In the genomic region with DNA sequence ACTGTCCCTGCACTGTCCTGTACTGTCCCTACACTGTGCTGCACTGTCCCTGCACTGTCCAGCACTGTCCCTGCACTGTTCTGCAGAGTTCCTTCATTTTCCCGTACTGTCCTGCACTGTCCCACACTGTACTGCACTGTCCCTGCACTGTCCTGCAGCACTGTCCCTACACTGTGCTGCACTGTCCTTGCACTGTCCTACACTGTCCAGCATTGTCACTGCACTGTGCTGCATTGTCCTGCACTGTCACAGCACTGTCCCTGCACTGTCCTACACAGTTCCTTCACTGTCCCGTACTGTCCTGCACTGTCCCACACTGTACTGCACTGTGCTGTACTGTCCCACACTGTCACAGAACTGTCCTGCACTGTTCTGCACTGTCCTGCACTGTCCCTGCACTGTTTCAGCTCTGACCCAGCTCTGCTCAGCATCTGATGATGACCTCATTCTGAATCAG, we compare ENCODE assay signal across 12 mouse cellular contexts. TPM values are rescaled to one million over a fixed set of nuclear protein-coding genes. Genes with fewer than 3 reads are reported as not detected.
A peak's percentile ranks its signal among the peaks of the same experiment; 100 is the strongest.
DNase-seq lines count a peak whose midpoint lies in the region; ATAC-seq lines count a peak whose summit lies in the region.
"Had no signal": no experiment of that assay in that cellular context is flagged by ENCODE, and none has a peak within 500 bp of the region (broad histone marks: within the 10 kb centered on the region; RNA-seq: fewer than 3 reads in every experiment).

No protein-coding gene starts in this region.

- H3K27ac ChIP-seq in kidney, embryonic 15.5 days = no peak overlapping the region
- no peak overlapping the region for H3K27ac ChIP-seq in embryonic facial prominence, embryonic 13.5 days
- H3K27ac ChIP-seq in hindbrain, embryonic 14.5 days = no peak overlapping the region
- no peak overlapping the region for H3K27ac ChIP-seq in midbrain, embryonic 12.5 days (replicated peaks)
- H3K27ac ChIP-seq: kidney, postnatal 0 days had no signal

- DNase-seq in kidney, postnatal 36 days = no peak
- no peak for DNase-seq in hindbrain, embryonic 14.5 days (ENCODE audit: low spot score)
- no peak for DNase-seq in left cerebral cortex, postnatal 10 days (ENCODE audit: extremely low spot score in 1 of 2, low spot score in 2 of 2)
- DNase-seq in gastrocnemius, postnatal 14 days = no peak
- DNase-seq: cerebellum, postnatal 25 days; heart, adult 11 months; lung, postnatal 14 days; right cerebral cortex, adult 18-20 months had no signal

- H3K4me3 ChIP-seq in kidney, embryonic 15.5 days (replicated peaks) = no peak overlapping the region
- no peak overlapping the region for H3K4me3 ChIP-seq in embryonic facial prominence, embryonic 13.5 days
- no peak overlapping the region for H3K4me3 ChIP-seq in hindbrain, embryonic 14.5 days (replicated peaks; ENCODE audit: low read length)
- H3K4me3 ChIP-seq in midbrain, embryonic 12.5 days = no peak overlapping the region

- peaks cover 4% of the 10 kb centered on the region; the same call in 1 of the 2 replicates for H3K9me3 ChIP-seq in kidney, embryonic 15.5 days (replicated peaks)
- H3K9me3 ChIP-seq in embryonic facial prominence, embryonic 13.5 days = 0 out of 2 replicates have a peak, but pooled peaks cover 5% of the 10 kb centered on the region
- 0 out of 2 replicates have a peak, but pooled peaks cover 3% of the 10 kb centered on the region for H3K9me3 ChIP-seq in hindbrain, embryonic 14.5 days (ENCODE audit: control insufficient read depth, low read length)
- no peaks in the 10 kb centered on the region for H3K9me3 ChIP-seq in midbrain, embryonic 12.5 days

- H3K36me3 ChIP-seq in kidney, embryonic 15.5 days = no peaks in the 10 kb centered on the region
- no peaks in the 10 kb centered on the region for H3K36me3 ChIP-seq in embryonic facial prominence, embryonic 13.5 days
- H3K36me3 ChIP-seq in hindbrain, embryonic 14.5 days (replicated peaks; ENCODE audit: control insufficient read depth, insufficient read depth) = no peaks in the 10 kb centered on the region
- no peaks in the 10 kb centered on the region for H3K36me3 ChIP-seq in midbrain, embryonic 12.5 days

- ATAC-seq in kidney, embryonic 15.5 days (replicated peaks; ENCODE audit: low FRiP score) = peak; percentile 62
- 0 out of 2 replicates have a peak, but pooled peaks have one; percentile 67 for ATAC-seq in embryonic facial prominence, embryonic 13.5 days (ENCODE audit: insufficient number of reproducible peaks, insufficient read depth, low FRiP score, low TSS enrichment, low read depth)
- peak; percentile 51; the same call in 1 of the 2 replicates for ATAC-seq in hindbrain, embryonic 14.5 days (ENCODE audit: low FRiP score)
- ATAC-seq in midbrain, embryonic 12.5 days (ENCODE audit: low FRiP score, low read depth) = peak; percentile 23; the same call in 1 of the 2 replicates

- no peaks in the 10 kb centered on the region for H3K4me1 ChIP-seq in kidney, embryonic 15.5 days
- no peaks in the 10 kb centered on the region for H3K4me1 ChIP-seq in embryonic facial prominence, embryonic 13.5 days
- no peaks in the 10 kb centered on the region for H3K4me1 ChIP-seq in hindbrain, embryonic 14.5 days (replicated peaks; ENCODE audit: control insufficient read depth, insufficient read depth, low read length)
- no peaks in the 10 kb centered on the region for H3K4me1 ChIP-seq in midbrain, embryonic 12.5 days

- H3K4me2 ChIP-seq in kidney, embryonic 15.5 days = no peak overlapping the region
- H3K4me2 ChIP-seq in embryonic facial prominence, embryonic 13.5 days = no peak overlapping the region
- H3K4me2 ChIP-seq in hindbrain, embryonic 14.5 days (replicated peaks) = no peak overlapping the region
- no peak overlapping the region for H3K4me2 ChIP-seq in midbrain, embryonic 12.5 days (replicated peaks)

- intact Hi-C loops in left cerebral cortex, postnatal 10 days (cut with DNase I) = no loop called here
- intact Hi-C loops in gastrocnemius, postnatal 14 days (cut with DNase I; ENCODE audit: low total_unique reads) = no loop called here

- WGBS in kidney, embryonic 15.5 days = 88% methylated on average over 2 of the region's 2 CpGs
- WGBS in embryonic facial prominence, embryonic 13.5 days = 76% methylated on average over 2 of the region's 2 CpGs
- 94% methylated on average over 2 of the region's 2 CpGs for WGBS in hindbrain, embryonic 14.5 days
- 97% methylated on average over 2 of the region's 2 CpGs for WGBS in midbrain, embryonic 12.5 days

- H3K9ac ChIP-seq in kidney, embryonic 15.5 days = no peak overlapping the region
- H3K9ac ChIP-seq in embryonic facial prominence, embryonic 13.5 days = no peak overlapping the region
- H3K9ac ChIP-seq in hindbrain, embryonic 14.5 days = no peak overlapping the region
- no peak overlapping the region for H3K9ac ChIP-seq in midbrain, embryonic 12.5 days (replicated peaks)

- no peaks in the 10 kb centered on the region for H3K27me3 ChIP-seq in kidney, embryonic 15.5 days
- peaks cover 4% of the 10 kb centered on the region; the same call in 1 of the 2 replicates for H3K27me3 ChIP-seq in embryonic facial prominence, embryonic 13.5 days
- no peaks in the 10 kb centered on the region for H3K27me3 ChIP-seq in hindbrain, embryonic 14.5 days (ENCODE audit: control insufficient read depth, insufficient read depth, low read length)
- 0 out of 2 replicates have a peak, but pooled peaks cover 4% of the 10 kb centered on the region for H3K27me3 ChIP-seq in midbrain, embryonic 12.5 days

RNA-seq across cellular contexts. Expression of a gene that starts 21.0 kb away (rescaled TPM):
- polyA plus RNA-seq in kidney, embryonic 15.5 days (2015; fragmentation: Nextera tagmentation; extraction: Ambion mirVana) = 9.9 and 10.4 TPM in 2 replicates
- 9.3 and 10.0 TPM in 2 replicates for polyA plus RNA-seq in embryonic facial prominence, embryonic 13.5 days (2015; fragmentation: Nextera tagmentation; extraction: Ambion mirVana)
- polyA plus RNA-seq in hindbrain, embryonic 14.5 days (2014; fragmentation: Nextera tagmentation; extraction: Ambion mirVana) = 10.0 and 11.6 TPM in 2 replicates
- polyA plus RNA-seq in midbrain, embryonic 12.5 days (2016; fragmentation: Nextera tagmentation; extraction: Ambion mirVana) = 7.8 and 8.4 TPM in 2 replicates
- total RNA-seq in left cerebral cortex, postnatal 10 days (2021) = 10 to 100 TPM; 17.7 to 19.2 TPM
- 1 to 10 TPM; 6.7 to 7.0 TPM for total RNA-seq in gastrocnemius, postnatal 14 days (2021)

RNA-seq across cellular contexts. Expression of a gene that starts 35.3 kb away (rescaled TPM):
- polyA plus RNA-seq in kidney, embryonic 15.5 days (2015; fragmentation: Nextera tagmentation; extraction: Ambion mirVana) = 24.2 and 24.4 TPM in 2 replicates
- polyA plus RNA-seq in embryonic facial prominence, embryonic 13.5 days (2015; fragmentation: Nextera tagmentation; extraction: Ambion mirVana) = 21.6 and 21.9 TPM in 2 replicates
- polyA plus RNA-seq in hindbrain, embryonic 14.5 days (2014; fragmentation: Nextera tagmentation; extraction: Ambion mirVana) = 17.7 and 18.4 TPM in 2 replicates
- 24.7 and 28.0 TPM in 2 replicates for polyA plus RNA-seq in midbrain, embryonic 12.5 days (2016; fragmentation: Nextera tagmentation; extraction: Ambion mirVana)
- total RNA-seq in left cerebral cortex, postnatal 10 days (2021) = 10 to 100 TPM; 24.4 to 26.4 TPM
- 10 to 100 TPM; 15.7 to 16.6 TPM for total RNA-seq in gastrocnemius, postnatal 14 days (2021)
